In the genomic region with DNA sequence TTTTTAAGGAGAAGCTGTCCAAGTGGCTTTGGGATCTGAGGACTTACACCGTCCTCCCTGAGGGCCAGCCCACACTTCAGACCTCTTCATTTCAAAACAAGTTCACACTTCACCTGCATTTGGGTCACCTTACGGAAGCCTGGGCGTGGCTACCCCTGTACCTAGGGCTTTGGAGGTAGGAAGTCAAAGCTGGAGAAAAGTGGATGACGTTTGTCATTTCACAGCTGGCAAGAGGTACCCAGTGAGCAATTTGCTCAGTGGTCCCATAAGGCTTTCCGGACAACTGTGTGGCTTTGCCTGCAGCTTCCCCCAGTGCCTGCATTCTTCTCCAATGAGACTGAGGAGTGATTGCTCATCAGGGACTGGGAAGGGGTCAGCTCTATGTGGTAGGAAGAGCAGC, we compare ENCODE assay signal across 7 mouse cellular contexts. TPM values are rescaled to one million over a fixed set of nuclear protein-coding genes. Genes with fewer than 3 reads are reported as not detected.
DNase-seq lines count a peak whose midpoint lies in the region; ATAC-seq and TF ChIP-seq lines count a peak whose summit lies in the region.

No protein-coding gene starts in this region.

- no peaks in the 10 kb centered on the region for H3K36me3 ChIP-seq in hindbrain, postnatal 0 days (ENCODE audit: insufficient read depth, low read length)
- no peaks in the 10 kb centered on the region for H3K36me3 ChIP-seq in hindbrain, embryonic 10.5 days
- H3K36me3 ChIP-seq in embryonic facial prominence, embryonic 15.5 days, result no peaks in the 10 kb centered on the region
- no peaks in the 10 kb centered on the region for H3K36me3 ChIP-seq in liver, embryonic 12.5 days
- H3K36me3 ChIP-seq in midbrain, embryonic 16.5 days (ENCODE audit: control insufficient read depth, insufficient read depth, low read length), result no peaks in the 10 kb centered on the region

- no peak for TF ChIP-seq CTCF in hindbrain, postnatal 0 days (IDR thresholded peaks at IDR 0.05; ENCODE audit: low read depth)

- no peak overlapping the region for H3K4me3 ChIP-seq in hindbrain, postnatal 0 days (ENCODE audit: low read length)
- H3K4me3 ChIP-seq in hindbrain, embryonic 10.5 days, result no peak overlapping the region
- no peak overlapping the region for H3K4me3 ChIP-seq in embryonic facial prominence, embryonic 15.5 days (replicated peaks)
- H3K4me3 ChIP-seq in liver, embryonic 12.5 days, result no peak overlapping the region
- no peak overlapping the region for H3K4me3 ChIP-seq in midbrain, embryonic 16.5 days (ENCODE audit: low read depth, low read length)

- no peaks in the 10 kb centered on the region for H3K9me3 ChIP-seq in hindbrain, postnatal 0 days (ENCODE audit: low read length)
- no peaks in the 10 kb centered on the region for H3K9me3 ChIP-seq in hindbrain, embryonic 10.5 days
- no peaks in the 10 kb centered on the region for H3K9me3 ChIP-seq in embryonic facial prominence, embryonic 15.5 days (replicated peaks)
- no peaks in the 10 kb centered on the region for H3K9me3 ChIP-seq in liver, embryonic 12.5 days (replicated peaks)
- no peaks in the 10 kb centered on the region for H3K9me3 ChIP-seq in midbrain, embryonic 16.5 days (replicated peaks; ENCODE audit: control insufficient read depth, low read length, poor library complexity, severe bottlenecking)

- H3K9ac ChIP-seq in hindbrain, postnatal 0 days (replicated peaks; ENCODE audit: low read length), result no peak overlapping the region
- no peak overlapping the region for H3K9ac ChIP-seq in embryonic facial prominence, embryonic 15.5 days
- no peak overlapping the region for H3K9ac ChIP-seq in liver, embryonic 12.5 days
- H3K9ac ChIP-seq in midbrain, embryonic 16.5 days (ENCODE audit: low read depth, low read length), result no peak overlapping the region

- H3K27me3 ChIP-seq in hindbrain, postnatal 0 days (ENCODE audit: insufficient read depth, low read length), result no peaks in the 10 kb centered on the region
- H3K27me3 ChIP-seq in hindbrain, embryonic 10.5 days (ENCODE audit: insufficient read depth, poor library complexity, severe bottlenecking), result peaks cover 6% of the 10 kb centered on the region
- no peaks in the 10 kb centered on the region for H3K27me3 ChIP-seq in embryonic facial prominence, embryonic 15.5 days
- peaks cover 10% of the 10 kb centered on the region; the same call in 1 of the 2 replicates for H3K27me3 ChIP-seq in liver, embryonic 12.5 days (replicated peaks)
- H3K27me3 ChIP-seq in midbrain, embryonic 16.5 days (ENCODE audit: control insufficient read depth, insufficient read depth, low read depth, low read length), result no peaks in the 10 kb centered on the region

- peak overlapping the region; percentile 63; the same call in 1 of the 2 replicates for H3K4me2 ChIP-seq in hindbrain, postnatal 0 days (ENCODE audit: low read depth, low read length)
- H3K4me2 ChIP-seq in embryonic facial prominence, embryonic 15.5 days (replicated peaks), result 0 out of 2 replicates have a peak overlapping the region, but pooled peaks have one; percentile 50
- H3K4me2 ChIP-seq in liver, embryonic 12.5 days, result peak overlapping the region; percentile 58
- H3K4me2 ChIP-seq in midbrain, embryonic 16.5 days (ENCODE audit: low read length), result peak overlapping the region; percentile 66

- ATAC-seq in hindbrain, postnatal 0 days, result no peak
- no peak for ATAC-seq in embryonic facial prominence, embryonic 15.5 days (ENCODE audit: insufficient number of reproducible peaks, low FRiP score, low TSS enrichment, low read depth)
- ATAC-seq in liver, embryonic 12.5 days, result no peak
- no peak for ATAC-seq in midbrain, embryonic 16.5 days

- H3K27ac ChIP-seq in hindbrain, postnatal 0 days, result 0 out of 2 replicates have a peak overlapping the region, but pooled peaks have one; percentile 77
- H3K27ac ChIP-seq in hindbrain, embryonic 10.5 days, result no peak overlapping the region
- H3K27ac ChIP-seq in embryonic facial prominence, embryonic 15.5 days (replicated peaks), result no peak overlapping the region
- no peak overlapping the region for H3K27ac ChIP-seq in liver, embryonic 12.5 days
- no peak overlapping the region for H3K27ac ChIP-seq in midbrain, embryonic 16.5 days (ENCODE audit: low read length)

- no peak for DNase-seq in hindbrain, postnatal 0 days (ENCODE audit: low spot score)
- no peak for DNase-seq in hindbrain, embryonic 10.5 days (ENCODE audit: low spot score)
- DNase-seq in T-cell, adult 2 months (ENCODE audit: low spot score), result no peak
- no peak for DNase-seq in layer of hippocampus, adult 11-12 months (ENCODE audit: low spot score)

- 0 out of 2 replicates have a peak, but pooled peaks cover 10% of the 10 kb centered on the region for H3K4me1 ChIP-seq in hindbrain, postnatal 0 days (ENCODE audit: insufficient read depth, low read length)
- peaks cover 22% of the 10 kb centered on the region for H3K4me1 ChIP-seq in hindbrain, embryonic 10.5 days (replicated peaks)
- peaks cover 34% of the 10 kb centered on the region for H3K4me1 ChIP-seq in embryonic facial prominence, embryonic 15.5 days
- H3K4me1 ChIP-seq in liver, embryonic 12.5 days, result peaks cover 12% of the 10 kb centered on the region
- H3K4me1 ChIP-seq in midbrain, embryonic 16.5 days (ENCODE audit: control insufficient read depth, insufficient read depth, low read length), result peaks cover 12% of the 10 kb centered on the region; the same call in 1 of the 2 replicates

- 53% methylated on average over 5 of the region's 5 CpGs for WGBS in hindbrain, postnatal 0 days
- 53% methylated on average over 5 of the region's 5 CpGs for WGBS in hindbrain, embryonic 10.5 days
- 46% methylated on average over 5 of the region's 5 CpGs for WGBS in embryonic facial prominence, embryonic 15.5 days
- WGBS in liver, embryonic 12.5 days (ENCODE audit: insufficient replicate concordance), result 42% methylated on average over 5 of the region's 5 CpGs
- WGBS in midbrain, embryonic 16.5 days, result 55% methylated on average over 5 of the region's 5 CpGs

RNA-seq across cellular contexts. Expression of a gene that starts 46.8 kb away (rescaled TPM):
- 8.2 and 12.4 TPM in 2 replicates for total RNA-seq in hindbrain, postnatal 0 days (2014; rRNA removed)
- polyA plus RNA-seq in hindbrain, postnatal 0 days (2015; fragmentation: Nextera tagmentation; extraction: Ambion mirVana), result 6.9 and 7.2 TPM in 2 replicates
- polyA plus RNA-seq in hindbrain, embryonic 10.5 days (2016; fragmentation: Nextera tagmentation; extraction: Ambion mirVana), result 4.5 and 5.0 TPM in 2 replicates
- 16.7 and 17.6 TPM in 2 replicates for polyA plus RNA-seq in embryonic facial prominence, embryonic 15.5 days (2015; fragmentation: Nextera tagmentation; extraction: Ambion mirVana)
- 2.6 TPM in 2 replicates for polyA plus RNA-seq in liver, embryonic 12.5 days (2016; fragmentation: Nextera tagmentation; extraction: Ambion mirVana)
- polyA plus RNA-seq in midbrain, embryonic 16.5 days (2015; fragmentation: Nextera tagmentation; extraction: Ambion mirVana), result 8.2 and 8.6 TPM in 2 replicates

RNA-seq across cellular contexts. Expression of a gene that starts 46.9 kb away (rescaled TPM):
- total RNA-seq in hindbrain, postnatal 0 days (2014; rRNA removed), result 32.9 and 39.4 TPM in 2 replicates
- polyA plus RNA-seq in hindbrain, postnatal 0 days (2015; fragmentation: Nextera tagmentation; extraction: Ambion mirVana), result 13.6 and 14.4 TPM in 2 replicates
- 12.2 and 13.7 TPM in 2 replicates for polyA plus RNA-seq in hindbrain, embryonic 10.5 days (2016; fragmentation: Nextera tagmentation; extraction: Ambion mirVana)
- polyA plus RNA-seq in embryonic facial prominence, embryonic 15.5 days (2015; fragmentation: Nextera tagmentation; extraction: Ambion mirVana), result 13.9 TPM in 2 replicates
- polyA plus RNA-seq in liver, embryonic 12.5 days (2016; fragmentation: Nextera tagmentation; extraction: Ambion mirVana), result 3.6 and 3.9 TPM in 2 replicates
- polyA plus RNA-seq in midbrain, embryonic 16.5 days (2015; fragmentation: Nextera tagmentation; extraction: Ambion mirVana), result 16.8 and 17.7 TPM in 2 replicates
